ENCODE assay signal across 8 mouse cellular contexts in genomic region chr5:142400181-142400883, GRCm38 (mm10). TPM values are rescaled to one million over a fixed set of nuclear protein-coding genes. Genes with fewer than 3 reads are reported as not detected.
A peak's percentile ranks its signal among the peaks of the same experiment; 100 is the strongest.
DNase-seq lines count a peak whose midpoint lies in the region; ATAC-seq and TF ChIP-seq lines count a peak whose summit lies in the region.

No protein-coding gene starts in this region.

- H3K27me3 ChIP-seq in embryonic facial prominence, embryonic 13.5 days: no peaks in the 10 kb centered on the region
- H3K27me3 ChIP-seq in hindbrain, embryonic 14.5 days (ENCODE audit: control insufficient read depth, insufficient read depth, low read length): no peaks in the 10 kb centered on the region
- no peaks in the 10 kb centered on the region for H3K27me3 ChIP-seq in liver, embryonic 14.5 days (ENCODE audit: control insufficient read depth, insufficient read depth, low read length)
- no peaks in the 10 kb centered on the region for H3K27me3 ChIP-seq in stomach, embryonic 14.5 days (ENCODE audit: control insufficient read depth, insufficient read depth, low read length)

- peak overlapping the region; percentile 99 for H3K4me3 ChIP-seq in embryonic facial prominence, embryonic 13.5 days
- peak overlapping the region; percentile 79 for H3K4me3 ChIP-seq in hindbrain, embryonic 14.5 days (replicated peaks; ENCODE audit: low read length)
- peak overlapping the region; percentile 60 to 96 for H3K4me3 ChIP-seq in liver, embryonic 14.5 days (ENCODE audit: insufficient read depth in 1 of 2, low read depth in 2 of 2, low read length in 2 of 2)
- peak overlapping the region; percentile 92 for H3K4me3 ChIP-seq in stomach, embryonic 14.5 days (ENCODE audit: low read depth, low read length)

- H3K4me2 ChIP-seq in embryonic facial prominence, embryonic 13.5 days: peak overlapping the region; percentile 93
- H3K4me2 ChIP-seq in hindbrain, embryonic 14.5 days (replicated peaks): peak overlapping the region; percentile 65
- H3K4me2 ChIP-seq in liver, embryonic 14.5 days (ENCODE audit: low read depth): peak overlapping the region; percentile 92
- peak overlapping the region; percentile 91 for H3K4me2 ChIP-seq in stomach, embryonic 14.5 days (replicated peaks; ENCODE audit: low read depth, low read length)

- 26% methylated on average over 17 of the region's 17 CpGs for WGBS in embryonic facial prominence, embryonic 13.5 days
- 18% methylated on average over 17 of the region's 17 CpGs for WGBS in hindbrain, embryonic 14.5 days
- 14% methylated on average over 17 of the region's 17 CpGs for WGBS in liver, embryonic 14.5 days (ENCODE audit: insufficient replicate concordance)
- WGBS in stomach, embryonic 14.5 days: 22% methylated on average over 17 of the region's 17 CpGs

- TF ChIP-seq EP300 in liver, embryonic 14.5 days (IDR thresholded peaks at IDR 0.05; ENCODE audit: low read depth): no peak

- peak overlapping the region; percentile 98 for H3K9ac ChIP-seq in embryonic facial prominence, embryonic 13.5 days
- peak overlapping the region; percentile 61 for H3K9ac ChIP-seq in hindbrain, embryonic 14.5 days
- H3K9ac ChIP-seq in liver, embryonic 14.5 days (replicated peaks): peak overlapping the region; percentile 53
- peak overlapping the region; percentile 15; the same call in 1 of the 2 replicates for H3K9ac ChIP-seq in stomach, embryonic 14.5 days (replicated peaks; ENCODE audit: low read depth, low read length)

- H3K27ac ChIP-seq in embryonic facial prominence, embryonic 13.5 days: peak overlapping the region; percentile 28; the same call in 1 of the 2 replicates
- H3K27ac ChIP-seq in hindbrain, embryonic 14.5 days: peak overlapping the region; percentile 70
- no peak overlapping the region; the same call in none of the 2 replicates for H3K27ac ChIP-seq in liver, embryonic 14.5 days
- peak overlapping the region; percentile 15; the same call in 1 of the 2 replicates for H3K27ac ChIP-seq in stomach, embryonic 14.5 days (ENCODE audit: low read length)

- peak; percentile 23 for DNase-seq in retina, embryonic 14.5 days (ENCODE audit: low spot score)
- DNase-seq in retina, postnatal 1 day: no peak
- no peak for DNase-seq in hindbrain, embryonic 14.5 days (ENCODE audit: low spot score)
- peak; percentile 55 to 65 (median 64) for DNase-seq in liver, embryonic 14.5 days (ENCODE audit: low read depth in 3 of 3, low spot score in 3 of 3)
- DNase-seq in layer of hippocampus, adult 9-11 months: no peak
- no peak for DNase-seq in right cerebral cortex, postnatal 4 days

- ATAC-seq in embryonic facial prominence, embryonic 13.5 days (ENCODE audit: insufficient number of reproducible peaks, insufficient read depth, low FRiP score, low TSS enrichment, low read depth): no peak
- ATAC-seq in hindbrain, embryonic 14.5 days (ENCODE audit: low FRiP score): no peak
- ATAC-seq in liver, embryonic 14.5 days (ENCODE audit: insufficient read depth): peak; percentile 22
- ATAC-seq in stomach, embryonic 14.5 days (ENCODE audit: insufficient number of reproducible peaks, insufficient read depth, low FRiP score, low read depth): no peak

- no peaks in the 10 kb centered on the region for H3K9me3 ChIP-seq in embryonic facial prominence, embryonic 13.5 days
- H3K9me3 ChIP-seq in hindbrain, embryonic 14.5 days (ENCODE audit: control insufficient read depth, low read length): no peaks in the 10 kb centered on the region
- no peaks in the 10 kb centered on the region for H3K9me3 ChIP-seq in liver, embryonic 14.5 days (ENCODE audit: control insufficient read depth, low read length)
- no peaks in the 10 kb centered on the region for H3K9me3 ChIP-seq in stomach, embryonic 14.5 days (ENCODE audit: control insufficient read depth, low read depth, low read length)

- H3K4me1 ChIP-seq in embryonic facial prominence, embryonic 13.5 days: peaks cover 39% of the 10 kb centered on the region
- peaks cover 37% of the 10 kb centered on the region for H3K4me1 ChIP-seq in hindbrain, embryonic 14.5 days (replicated peaks; ENCODE audit: control insufficient read depth, insufficient read depth, low read length)
- peaks cover 13 to 33% of the 10 kb centered on the region in 2 experiments for H3K4me1 ChIP-seq in liver, embryonic 14.5 days (replicated peaks; ENCODE audit: control insufficient read depth in 2 of 2, insufficient read depth in 2 of 2, low read length in 1 of 2)
- H3K4me1 ChIP-seq in stomach, embryonic 14.5 days (ENCODE audit: control insufficient read depth, insufficient read depth, low read length): peaks cover 37% of the 10 kb centered on the region

- H3K36me3 ChIP-seq in embryonic facial prominence, embryonic 13.5 days: 0 out of 2 replicates have a peak, but pooled peaks cover 1% of the 10 kb centered on the region
- H3K36me3 ChIP-seq in hindbrain, embryonic 14.5 days (replicated peaks; ENCODE audit: control insufficient read depth, insufficient read depth): no peaks in the 10 kb centered on the region
- H3K36me3 ChIP-seq in liver, embryonic 14.5 days (replicated peaks; ENCODE audit: control insufficient read depth, insufficient read depth, low read depth): no peaks in the 10 kb centered on the region
- H3K36me3 ChIP-seq in stomach, embryonic 14.5 days (ENCODE audit: control insufficient read depth, insufficient read depth, low read length): no peaks in the 10 kb centered on the region

- TF ChIP-seq CTCF in liver, embryonic 14.5 days (IDR thresholded peaks at IDR 0.05; ENCODE audit: low read depth): no peak

RNA-seq across cellular contexts. Expression of gene Foxk1, which starts 1.0 kb away (rescaled TPM):
- 5.0 and 6.3 TPM in 2 replicates for polyA plus RNA-seq in embryonic facial prominence, embryonic 13.5 days (2015; fragmentation: Nextera tagmentation; extraction: Ambion mirVana)
- polyA plus RNA-seq in hindbrain, embryonic 14.5 days (2014; fragmentation: Nextera tagmentation; extraction: Ambion mirVana): 5.4 and 5.9 TPM in 2 replicates
- 2.4 TPM in 2 replicates for polyA plus RNA-seq in liver, embryonic 14.5 days (2012; rRNA removed)
- 1.1 and 1.8 TPM in 2 replicates for polyA plus RNA-seq in liver, embryonic 14.5 days (2014; fragmentation: Nextera tagmentation; extraction: Ambion mirVana)
- polyA plus RNA-seq in stomach, embryonic 14.5 days (2014; fragmentation: Nextera tagmentation; extraction: Ambion mirVana): 3.9 and 4.1 TPM in 2 replicates

Comparison
In these comparisons a context has a peak if more than half of its experiments do, and no peak if none do; other contexts are left out.
1. DNase-seq: peak in retina, embryonic 14.5 days (single experiment) and liver, embryonic 14.5 days (3 of 3); none in retina, postnatal 1 day (single experiment), hindbrain, embryonic 14.5 days (single experiment), layer of hippocampus, adult 9-11 months (single experiment) and right cerebral cortex, postnatal 4 days (single experiment).
2. H3K9ac ChIP-seq: peak in every context shown above with its lines; median percentile 98 in embryonic facial prominence, embryonic 13.5 days; 61 in hindbrain, embryonic 14.5 days; 53 in liver, embryonic 14.5 days; 15 in stomach, embryonic 14.5 days.
3. Peak in every context shown above with its lines, with median percentiles within 50 percentile points of each other: H3K4me2 ChIP-seq and H3K4me3 ChIP-seq.